Mouse (Mus musculus) left cerebral cortex, postnatal 4 days (tissue): ENCODE measurements around the gene Foxk2. TPM values are rescaled to one million over a fixed set of nuclear protein-coding genes. Genes with fewer than 3 reads are reported as not detected.

Experiments used
- DNase-seq: peaks from one replicate; pipeline ENCODE4 v3.0.0-alpha.2; 2022
- intact Hi-C: fragments of 180-260 bp; cut with DNase I; formaldehyde crosslinking; loops from one replicate; pipeline ENCODE4 v1.15.1; 2025
- total RNA-seq, 2 experiments: library from RNA; stranded (reverse); gene quantifications; 2 replicates each; pipeline ENCODE4 v1.2.3; 2021

Gene Foxk2
- total RNA-seq = 100 to 1,000 TPM; 115 to 116 TPM

DNA sequence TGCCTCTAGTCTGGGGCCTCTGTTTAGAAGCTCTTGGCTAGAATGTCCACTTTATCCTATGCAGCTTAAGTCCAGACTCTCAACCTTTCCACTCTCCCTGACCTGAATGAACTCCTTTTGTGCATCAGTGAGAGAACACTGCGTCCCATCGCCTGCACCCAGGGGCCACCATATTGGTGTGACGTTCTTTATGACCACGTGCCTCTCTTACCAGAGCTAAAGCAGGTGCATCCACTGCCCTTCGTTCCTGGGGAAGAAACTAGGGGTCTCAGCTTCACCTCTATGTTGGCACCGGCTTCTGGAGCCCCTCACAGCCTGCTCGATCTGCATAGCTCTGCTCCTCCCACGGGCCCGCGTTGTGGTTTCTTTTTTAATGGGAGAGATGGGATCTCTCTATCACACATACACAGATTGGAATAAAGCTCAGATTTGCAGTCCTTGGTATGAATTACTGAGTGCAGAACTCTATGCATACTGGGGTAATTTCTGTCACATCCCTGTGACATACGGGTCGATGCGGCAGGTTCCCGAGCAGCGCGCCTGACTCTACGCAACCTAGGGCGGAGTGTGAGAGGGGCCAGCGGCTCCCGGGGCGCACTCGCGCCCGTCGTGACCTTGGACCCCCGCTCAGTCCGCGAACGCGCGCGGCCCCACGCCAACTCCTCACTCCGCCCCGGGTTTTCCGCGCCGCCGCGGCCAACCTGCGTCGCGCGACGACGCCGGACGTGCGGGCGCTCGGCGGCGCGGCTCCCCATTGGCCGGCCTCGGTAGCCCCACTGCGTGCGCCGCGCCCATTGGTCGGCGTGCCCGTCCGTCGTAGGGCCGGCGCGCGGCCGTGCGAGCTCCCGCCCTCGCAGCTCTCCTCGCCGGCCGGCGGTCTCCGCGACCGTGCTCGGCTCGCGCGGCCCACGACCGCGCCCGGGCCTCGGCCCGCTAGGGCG is at the start of gene Foxk2:
Foxk2 (plus strand) TSS at position 831 of the 941 bp plus-strand sequence.
- peak; percentile 94 for DNase-seq
- intact Hi-C loops = no loop called here

GRCm38 (mm10) chr11:121216831-121217230 is 43.0 kb upstream of the Foxk2 start:
- intact Hi-C loops = no loop called here
- no peak for DNase-seq

- no peak for DNase-seq
Measured at GRCm38 (mm10) chr11:121219776-121220175, 40.0 kb upstream of the Foxk2 start.

DNA sequence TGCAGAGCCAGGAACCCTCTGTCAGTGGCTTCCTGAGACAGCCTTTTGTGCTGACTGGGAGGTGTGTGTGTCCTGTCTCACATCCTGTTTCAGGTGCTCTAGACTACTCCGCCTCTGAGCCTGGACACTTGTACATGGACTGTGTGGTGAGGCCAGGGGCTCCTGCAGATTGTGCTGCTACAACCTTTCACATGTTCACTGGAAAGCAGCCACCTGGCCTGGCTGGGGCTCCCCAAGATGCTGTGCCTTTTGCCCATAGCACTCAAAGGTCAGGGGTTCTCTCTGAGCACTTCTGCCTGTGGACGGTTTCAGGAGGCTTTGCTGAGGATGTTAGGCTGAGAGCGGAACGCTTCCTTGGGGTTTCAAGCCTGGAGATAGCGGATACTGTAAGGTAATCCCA is 39.0 kb upstream of the Foxk2 start:
- no peak for DNase-seq
- intact Hi-C loops = no loop called here

More at GRCm38 (mm10) chr11:121219776-121220175, 40.0 kb upstream of the Foxk2 start:
- intact Hi-C loops = no loop called here

GRCm38 (mm10) chr11:121221321-121222010 is 38.3 kb upstream of the Foxk2 start:
- intact Hi-C loops = no loop called here
- DNase-seq = no peak

GRCm38 (mm10) chr11:121228129-121229017 is 31.4 kb upstream of the Foxk2 start:
- intact Hi-C loops = no loop called here
- DNase-seq = no peak

DNA sequence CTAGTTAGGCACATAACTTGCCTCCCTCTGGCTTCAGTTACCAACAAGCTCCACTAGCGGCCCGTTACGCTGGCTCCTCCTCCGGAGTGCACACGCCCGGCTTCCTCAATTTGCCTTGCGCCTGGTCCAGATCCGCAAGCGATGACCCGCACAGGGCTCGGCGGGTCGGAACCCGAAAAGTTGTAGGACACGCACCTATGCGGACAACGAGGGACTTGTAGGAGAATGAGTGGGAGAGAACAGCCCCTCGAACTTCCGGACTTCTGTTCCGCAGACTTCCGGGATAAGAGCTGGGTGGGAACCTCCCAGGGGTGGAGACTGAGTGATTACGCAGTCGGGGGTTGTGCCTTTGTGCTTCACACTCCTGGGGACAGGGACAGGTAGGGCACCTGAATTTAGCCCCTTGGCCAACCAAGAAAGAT is 30.8 kb upstream of the Foxk2 start, which contains the start of gene Cybc1:
Cybc1 (minus strand) TSS at position 305 of the 422 bp plus-strand sequence.
- peak; percentile 56 for DNase-seq
- intact Hi-C loops = no loop called here

- no peak for DNase-seq
- intact Hi-C loops = no loop called here
Measured at GRCm38 (mm10) chr11:121231191-121231590, 28.6 kb upstream of the Foxk2 start.

DNA sequence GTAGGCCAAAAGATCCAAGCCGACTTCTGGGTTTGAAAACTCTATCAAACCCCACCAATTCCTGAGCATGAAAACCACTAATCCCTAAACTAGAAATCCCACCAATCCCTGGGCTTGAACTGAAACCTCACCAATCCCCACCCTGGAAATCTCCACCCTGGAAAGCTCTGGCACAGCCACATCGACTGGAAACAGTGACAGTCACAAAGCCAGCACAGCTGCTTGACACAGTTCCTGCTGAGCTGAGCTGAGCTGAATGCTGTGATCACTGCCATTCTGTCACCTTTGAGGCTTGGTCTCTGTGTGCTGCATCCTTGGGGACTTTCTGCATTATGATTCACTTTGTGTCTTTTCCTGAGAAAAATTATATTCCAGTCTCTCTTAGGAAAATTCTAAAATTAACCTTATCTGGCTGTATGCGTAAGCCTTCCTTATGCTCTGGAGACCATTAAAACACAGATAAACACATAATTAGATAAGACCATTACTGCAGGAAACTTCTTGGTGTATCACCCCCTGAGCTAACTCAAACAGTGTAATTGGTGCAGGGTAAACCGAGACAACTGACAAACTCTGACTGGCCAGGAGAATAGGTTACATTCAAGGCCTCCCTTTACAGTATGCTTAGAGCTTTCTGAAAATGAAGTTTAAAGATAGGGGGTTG is 28.0 kb upstream of the Foxk2 start:
- intact Hi-C loops = no loop called here

GRCm38 (mm10) chr11:121232706-121233105 is 27.1 kb upstream of the Foxk2 start:
- intact Hi-C loops = no loop called here

More for the DNA sequence above, 28.0 kb upstream of the Foxk2 start:
- no peak for DNase-seq

DNA sequence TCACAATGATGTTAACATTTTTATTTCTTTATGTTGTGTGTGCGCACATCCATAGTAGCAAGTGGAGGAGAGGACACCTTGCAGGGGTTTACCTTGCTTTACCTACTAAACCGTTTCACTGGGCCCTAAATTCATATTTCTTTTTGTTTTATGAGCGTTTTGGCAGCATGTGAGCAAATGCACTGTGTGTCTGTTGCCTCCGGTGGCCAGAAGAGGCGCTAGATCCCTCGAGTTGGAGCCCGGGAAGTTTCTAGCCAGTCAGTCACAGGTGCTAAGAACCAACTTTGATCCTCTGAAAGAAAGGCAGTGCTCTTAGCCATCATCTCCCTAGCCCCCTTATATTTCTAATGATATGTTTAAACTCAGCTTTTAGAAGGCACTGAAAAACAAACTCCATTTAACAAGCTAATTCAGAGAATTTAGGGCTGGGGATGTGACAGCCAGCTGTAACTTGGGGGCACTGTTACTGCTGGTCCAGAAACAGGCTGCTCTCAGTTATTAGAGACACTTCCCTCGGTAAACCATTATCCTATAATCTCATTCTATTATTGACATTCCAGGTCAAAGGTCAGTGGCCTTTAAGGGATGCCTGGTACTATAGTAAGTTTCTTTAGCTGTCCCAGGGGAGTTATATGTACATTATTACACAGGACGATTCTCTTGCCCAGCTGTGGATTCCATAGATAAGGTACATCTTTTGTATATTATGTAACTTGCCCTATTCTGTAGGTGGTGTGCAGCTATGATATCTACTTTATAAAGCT is 24.1 kb upstream of the Foxk2 start:
- intact Hi-C loops = no loop called here
- peak; percentile 34 for DNase-seq

More at GRCm38 (mm10) chr11:121232706-121233105, 27.1 kb upstream of the Foxk2 start:
- DNase-seq = no peak

DNA sequence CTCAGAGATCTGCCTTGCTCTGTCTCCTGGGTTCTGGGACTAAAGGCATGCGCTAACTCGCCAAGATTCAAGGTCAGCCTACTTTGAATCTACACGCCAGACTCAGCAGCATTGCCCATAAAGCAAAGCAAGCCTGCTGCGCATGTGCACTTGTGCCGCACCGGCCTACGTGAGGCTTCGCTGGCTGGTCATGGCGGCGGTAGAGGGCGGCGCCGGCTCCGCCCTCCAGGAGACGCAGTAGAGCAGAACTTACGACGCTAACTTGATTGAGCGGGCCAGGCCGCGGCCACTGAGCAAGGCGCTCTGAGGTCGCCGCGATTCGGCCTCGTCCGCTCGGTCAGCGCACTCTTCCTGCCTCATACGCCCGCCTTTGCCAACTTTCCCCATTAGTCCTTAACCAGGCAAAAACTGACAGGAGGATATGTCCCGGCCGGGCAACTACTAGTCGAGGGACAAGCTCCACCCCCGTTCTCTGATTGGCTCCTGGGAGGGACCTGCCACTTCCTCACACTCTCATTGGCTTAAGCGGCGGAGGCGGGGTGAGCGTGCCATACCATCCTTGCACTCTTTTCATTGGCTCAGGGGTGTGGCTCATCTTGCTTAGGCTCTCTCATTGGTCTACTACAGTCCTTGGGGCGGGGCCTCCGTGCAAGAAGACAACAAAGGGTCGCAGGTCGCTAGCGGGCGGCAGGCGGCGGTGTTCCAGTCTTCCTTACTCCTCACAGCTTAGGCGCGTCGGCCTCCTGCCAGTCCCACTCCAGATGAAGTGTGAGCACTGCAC is 23.0 kb upstream of the Foxk2 start, which contains the start of gene Narf:
Narf (plus strand) TSS at position 690 of the 781 bp plus-strand sequence.
- peak; percentile 99 for DNase-seq
- intact Hi-C loops = no loop called here

DNA sequence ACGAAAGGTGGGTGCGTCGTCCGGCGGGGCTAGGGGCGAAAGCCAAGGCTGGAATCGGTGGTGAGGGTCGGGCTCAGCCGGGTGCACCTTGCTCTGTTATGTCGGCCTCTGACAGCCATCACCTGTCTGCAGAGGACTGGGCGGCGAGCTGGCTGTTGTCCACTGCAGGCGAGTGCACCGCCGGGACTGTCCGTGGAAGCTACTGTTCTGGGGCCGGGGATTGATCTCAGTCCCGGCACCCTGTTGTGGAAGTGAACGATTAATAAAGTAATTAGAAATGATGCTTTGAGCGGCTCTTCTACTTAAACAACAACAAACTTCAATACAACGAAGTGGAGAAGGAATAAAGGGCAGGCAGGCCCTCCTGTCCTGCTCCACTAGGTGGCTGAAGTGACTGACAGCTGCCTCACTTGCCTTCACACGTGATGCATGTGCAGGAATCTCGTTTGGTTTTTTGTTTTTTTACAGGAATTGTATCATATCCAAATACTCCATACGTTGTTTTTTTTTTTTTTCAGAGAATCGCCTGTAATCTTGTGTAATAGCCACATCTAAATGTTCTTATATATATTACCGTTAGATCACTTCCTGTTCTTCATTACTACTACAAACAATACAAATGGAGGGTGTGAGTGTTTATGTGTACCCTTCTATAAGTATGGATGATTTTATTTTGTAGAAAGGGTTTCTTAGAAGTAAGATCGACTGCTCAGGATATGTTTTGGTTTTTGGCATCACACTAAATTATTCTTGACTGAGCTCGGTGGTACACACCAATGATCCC is 22.3 kb upstream of the Foxk2 start:
- intact Hi-C loops = no loop called here
- DNase-seq = no peak

DNA sequence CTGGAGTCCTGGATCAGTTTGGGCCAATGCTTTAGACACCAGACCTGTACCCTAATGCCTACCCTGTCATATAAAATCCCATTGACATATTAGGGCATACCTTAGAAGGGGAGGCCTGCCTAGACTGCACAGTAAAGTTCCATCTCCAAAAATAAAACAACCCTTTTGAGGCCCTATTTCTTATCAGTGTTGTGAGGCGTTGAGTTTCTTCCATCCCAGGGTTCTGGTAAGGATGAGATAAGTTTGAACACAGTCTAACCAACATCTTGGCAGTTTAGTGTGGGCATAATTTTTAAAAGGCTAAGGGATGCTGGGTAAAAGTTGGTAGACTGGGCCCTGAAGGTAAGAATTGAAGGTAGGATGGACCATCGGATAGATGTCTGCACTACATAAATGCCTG is 20.1 kb upstream of the Foxk2 start:
- intact Hi-C loops = no loop called here
- DNase-seq = no peak

DNA sequence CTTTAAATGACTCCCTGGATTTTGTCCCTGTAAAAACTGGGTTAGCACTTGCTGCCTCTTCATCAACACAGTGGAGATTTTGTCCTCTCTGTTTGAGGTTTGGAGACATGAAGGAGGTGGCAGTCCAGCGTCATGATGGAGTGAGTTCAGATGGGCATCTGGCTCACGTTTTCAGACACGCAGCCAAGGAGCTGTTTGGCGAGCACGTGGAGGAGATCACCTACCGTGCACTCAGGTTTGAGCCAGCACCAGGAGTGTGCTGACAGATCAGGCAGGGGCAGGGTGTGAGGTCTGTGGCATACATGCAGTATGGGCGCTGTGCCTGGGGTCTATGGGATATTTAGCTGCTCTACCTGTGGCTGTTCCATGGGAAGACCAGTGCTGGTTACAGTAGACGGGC is 9.6 kb upstream of the Foxk2 start:
- no peak for DNase-seq
- intact Hi-C loops = no loop called here

DNA sequence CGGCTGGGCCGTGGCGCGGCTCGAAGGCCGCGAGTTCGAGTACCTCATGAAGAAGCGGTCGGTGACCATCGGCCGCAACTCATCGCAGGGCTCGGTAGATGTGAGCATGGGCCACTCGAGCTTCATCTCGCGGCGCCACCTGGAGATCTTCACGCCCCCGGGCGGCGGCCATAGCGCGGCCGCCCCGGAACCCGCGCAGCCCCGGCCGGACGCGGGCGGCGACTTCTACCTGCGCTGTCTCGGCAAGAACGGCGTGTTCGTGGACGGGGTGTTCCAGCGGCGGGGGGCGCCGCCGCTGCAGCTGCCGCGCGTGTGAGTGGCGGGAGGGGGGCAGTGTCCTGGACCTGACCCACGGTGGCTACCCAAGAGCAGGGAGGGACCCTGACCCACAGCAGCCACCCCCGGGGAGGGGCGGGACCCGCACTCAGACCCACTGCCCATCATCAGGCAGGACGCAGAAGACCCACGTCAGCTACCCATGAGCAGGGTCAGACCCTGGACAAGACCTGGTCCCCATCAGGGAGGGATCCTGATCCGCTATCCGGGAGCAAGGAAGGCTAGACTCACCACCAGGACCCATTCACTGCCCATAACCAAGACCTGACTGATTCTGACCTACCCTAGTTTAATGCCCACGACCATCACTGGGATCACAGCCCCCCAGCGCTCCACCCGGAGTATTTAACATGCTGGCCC is 569 bp downstream of the Foxk2 start:
- DNase-seq = peak; percentile 45
- intact Hi-C loops = no loop called here

GRCm38 (mm10) chr11:121261074-121261473 is 1.3 kb downstream of the Foxk2 start:
- intact Hi-C loops = no loop called here
- no peak for DNase-seq
